Mouse (Mus musculus) stomach, postnatal 0 days (tissue): ENCODE measurements at regions not wholly inside any gene's neighbourhood (a gene's known extent, or its start where the extent isn't known, plus 50 kb on each side); places are given as distances from the start of the nearest gene placed in this dataset.

Source experiments
- ATAC-seq: fragments of 200-750 bp; cut with Nextera tagmentation; 2 replicates; pipeline ENCODE4 v1.8.0; 2017; ENCODE audit not compliant: low FRiP score, low TSS enrichment
- DNase-seq: peaks from one replicate; pipeline ENCODE4 v3.0.0-alpha.2; 2016; ENCODE audit warnings: low spot score
- H3K27ac ChIP-seq: fragments of 300-500 bp; sonication (generic); replicated peaks from 2 replicates; pipeline ENCODE4 v1.5.1; 2014; ENCODE audit warnings: mild to moderate bottlenecking, control low read depth
- H3K27me3 ChIP-seq: fragments of 300-500 bp; sonication (generic); 2 replicates; pipeline ENCODE4 v1.6.1; 2014; ENCODE audit warnings: low read length; ENCODE audit not compliant: control insufficient read depth, insufficient read depth
- H3K36me3 ChIP-seq: fragments of 300-500 bp; sonication (generic); 2 replicates; pipeline ENCODE4 v1.6.1; 2014; ENCODE audit warnings: low read length, mixed read lengths; ENCODE audit not compliant: control insufficient read depth, insufficient read depth
- H3K4me1 ChIP-seq: fragments of 300-500 bp; sonication (generic); replicated peaks from 2 replicates; pipeline ENCODE4 v1.6.1; 2014; ENCODE audit warnings: antibody characterized with exemption; ENCODE audit not compliant: control insufficient read depth, insufficient read depth
- H3K4me2 ChIP-seq: fragments of 300-500 bp; sonication (generic); replicated peaks from 2 replicates; pipeline ENCODE4 v1.6.1; 2014; ENCODE audit warnings: low read depth, mild to moderate bottlenecking, control low read depth, moderate library complexity
- H3K4me3 ChIP-seq: fragments of 300-500 bp; sonication (generic); 2 replicates; pipeline ENCODE4 v1.5.1; 2014; ENCODE audit warnings: low read depth, low read length, control low read depth
- H3K9ac ChIP-seq: fragments of 300-500 bp; sonication (generic); 2 replicates; pipeline ENCODE4 v1.6.1; 2014; ENCODE audit warnings: mild to moderate bottlenecking, low read length, control low read depth, mixed read lengths
- H3K9me3 ChIP-seq: fragments of 300-500 bp; sonication (generic); 2 replicates; pipeline ENCODE4 v1.6.1; 2016; ENCODE audit warnings: low read length; ENCODE audit not compliant: control insufficient read depth
- CTCF ChIP-seq: IDR thresholded peaks from 2 replicates; pipeline ENCODE4 v1.5.1; 2016; ENCODE audit warnings: antibody characterized with exemption, low read depth, mild to moderate bottlenecking, moderate library complexity
- EP300 ChIP-seq: optimal IDR thresholded peaks from 2 replicates; pipeline ENCODE3; 2016; ENCODE audit warnings: antibody characterized with exemption
- WGBS: fragments of 180-500 bp; shearing (Covaris S2); extraction: QIAGEN DNeasy Blood & Tissue Kit; methylation state at CpG from one replicate; pipeline ENCODE4 v1.1.7; 2014; 5-methylcytosine and 5-hydroxymethylcytosine counted together

DNA sequence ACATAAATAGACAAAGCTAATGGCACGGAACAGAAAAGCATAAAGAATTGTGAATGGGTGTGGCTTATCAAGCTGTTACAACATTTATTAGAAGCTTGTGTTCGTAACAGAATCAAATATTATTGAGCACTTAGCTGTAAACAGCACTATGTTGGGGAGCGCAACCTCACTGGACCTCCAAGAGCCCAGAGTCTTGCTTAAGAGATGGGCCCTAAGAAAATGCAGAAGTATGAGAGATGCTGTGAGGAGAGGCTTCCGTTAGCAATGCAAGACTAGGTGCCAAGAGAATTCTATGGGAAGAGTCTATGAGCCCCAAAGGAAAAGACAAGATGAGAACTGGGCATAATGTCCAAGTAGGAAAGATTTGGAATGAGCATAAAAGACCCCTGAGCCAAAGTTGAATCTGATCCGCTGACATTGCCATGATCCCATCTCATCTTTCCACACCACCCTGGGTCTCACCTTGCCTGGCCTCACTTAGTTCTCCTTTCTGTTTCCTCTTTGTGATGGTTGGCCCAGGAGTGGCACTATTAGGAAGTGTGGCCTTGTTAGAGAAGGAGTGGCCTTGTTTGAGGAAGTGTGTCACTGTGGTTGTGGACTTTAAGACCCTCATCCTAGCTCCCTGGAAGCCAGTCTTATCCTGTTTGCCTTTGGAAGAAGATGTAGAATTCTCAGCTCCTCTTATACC lies 169.3 kb upstream of the Tyw5 start:
- 89% methylated on average over 5 of the region's 5 CpGs for WGBS
- Histone ChIP-seq H3K4me2 (no peak overlapping the region), H3K27me3 (no peaks in the 10 kb centered on the region), H3K9ac (no peak overlapping the region), H3K4me3 (no peak overlapping the region), H3K27ac (no peak overlapping the region), H3K4me1 (no peaks in the 10 kb centered on the region), H3K9me3 (no peaks in the 10 kb centered on the region), H3K36me3 (no peaks in the 10 kb centered on the region)
- TF ChIP-seq EP300 (no peak), CTCF (no peak)
- DNase-seq (no peak), ATAC-seq (no peak)

GRCm38 (mm10) chr1:57579086-57579485 lies 172.2 kb upstream of the Tyw5 start:
- TF ChIP-seq CTCF (no peak), EP300 (no peak)
- peak; percentile 49; the same call in 1 of the 2 replicates for ATAC-seq
- Histone ChIP-seq H3K27ac (no peak overlapping the region), H3K4me3 (no peak overlapping the region), H3K9ac (no peak overlapping the region), H3K4me2 (no peak overlapping the region), H3K36me3 (no peaks in the 10 kb centered on the region), H3K4me1 (no peaks in the 10 kb centered on the region), H3K9me3 (no peaks in the 10 kb centered on the region), H3K27me3 (no peaks in the 10 kb centered on the region)
- DNase-seq: no peak
- WGBS: 43% methylated on average over 3 of the region's 3 CpGs

DNA sequence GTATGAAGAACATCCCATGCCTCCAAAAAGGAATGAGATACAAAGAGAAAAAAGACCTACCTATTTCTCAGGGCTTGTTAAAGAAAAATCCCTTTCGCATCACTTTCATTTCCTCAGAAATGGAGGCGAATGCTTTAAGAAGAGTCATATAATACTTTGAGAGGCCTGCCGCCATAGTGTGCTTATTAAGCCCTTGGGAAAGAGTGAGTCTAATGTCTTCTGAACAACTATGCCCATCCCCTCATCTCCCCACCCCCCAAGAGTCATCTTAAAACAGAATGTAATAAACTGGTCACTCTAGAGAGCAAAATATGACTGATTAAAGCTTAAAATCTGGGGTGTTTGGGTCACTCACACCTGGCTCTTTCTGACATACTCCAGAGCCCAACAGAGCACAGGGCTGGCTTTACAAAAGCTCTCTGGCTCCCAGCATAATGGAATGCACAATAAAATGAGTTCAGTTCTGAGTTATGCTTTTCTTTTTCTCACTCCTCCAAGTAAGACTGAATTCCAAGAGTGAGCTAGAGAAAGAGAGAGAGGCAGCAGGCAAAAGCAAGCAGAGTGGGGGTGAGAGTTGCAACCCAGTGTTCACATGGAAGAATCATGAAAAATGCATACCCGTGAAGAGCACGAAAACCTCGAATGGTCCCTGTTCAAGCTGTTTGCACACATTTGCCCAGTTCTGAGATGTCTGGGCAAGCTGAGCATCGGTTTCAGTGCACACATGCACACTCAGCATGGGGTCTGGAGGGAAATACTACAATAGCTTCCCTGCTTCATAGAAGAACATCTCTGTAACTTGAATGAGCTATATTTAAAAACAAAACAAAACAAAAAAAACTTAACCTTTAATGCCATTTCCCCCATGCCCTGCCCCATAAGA lies 180.0 kb upstream of the Spats2l start:
- no peak for TF ChIP-seq EP300
- TF ChIP-seq CTCF: no peak
- no peak overlapping the region for H3K27ac ChIP-seq
- H3K9me3 ChIP-seq: no peaks in the 10 kb centered on the region

DNA sequence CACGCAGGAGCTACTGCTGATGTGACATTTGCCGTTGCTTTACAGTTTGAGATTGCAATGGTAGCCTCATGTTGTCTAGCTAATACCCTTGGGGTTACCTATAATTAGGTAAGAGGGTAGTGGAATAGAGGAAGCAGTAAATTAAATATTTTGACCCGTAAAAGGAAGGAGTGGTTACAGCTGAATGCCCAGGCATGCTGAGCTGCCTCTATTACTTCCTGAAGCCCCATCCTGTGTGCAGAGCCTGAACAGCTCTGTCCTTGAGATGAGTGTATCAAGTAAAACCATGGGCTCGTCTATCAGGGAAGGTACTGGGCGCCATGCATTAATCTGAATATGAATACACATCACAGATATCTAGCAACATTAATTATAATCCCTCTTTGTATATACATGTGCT lies 179.1 kb upstream of the Spats2l start:
- ATAC-seq: no peak
- DNase-seq: no peak
- no peak overlapping the region for H3K27ac ChIP-seq
- H3K36me3 ChIP-seq: no peaks in the 10 kb centered on the region
- no peaks in the 10 kb centered on the region for H3K4me1 ChIP-seq
- H3K4me2 ChIP-seq: no peak overlapping the region
- H3K27me3 ChIP-seq: no peaks in the 10 kb centered on the region
- 62% methylated on average over 5 of the region's 5 CpGs for WGBS
- no peak overlapping the region for H3K9ac ChIP-seq
- no peaks in the 10 kb centered on the region for H3K9me3 ChIP-seq
- H3K4me3 ChIP-seq: no peak overlapping the region
- TF ChIP-seq CTCF (no peak), EP300 (no peak)

More for the DNA sequence above, 180.0 kb upstream of the Spats2l start:
- Histone ChIP-seq H3K36me3 (no peaks in the 10 kb centered on the region), H3K9ac (no peak overlapping the region), H3K27me3 (no peaks in the 10 kb centered on the region), H3K4me3 (no peak overlapping the region), H3K4me1 (no peaks in the 10 kb centered on the region), H3K4me2 (no peak overlapping the region)
- no peak for DNase-seq
- 84% methylated on average over 7 of the region's 7 CpGs for WGBS
- no peak for ATAC-seq

GRCm38 (mm10) chr1:57600951-57601350 lies 173.0 kb upstream of the Spats2l start:
- Histone ChIP-seq H3K4me3 (no peak overlapping the region), H3K4me1 (no peaks in the 10 kb centered on the region), H3K27ac (no peak overlapping the region), H3K9ac (no peak overlapping the region), H3K27me3 (no peaks in the 10 kb centered on the region), H3K9me3 (no peaks in the 10 kb centered on the region), H3K36me3 (no peaks in the 10 kb centered on the region), H3K4me2 (no peak overlapping the region)
- WGBS: 62% methylated on average over 2 of the region's 2 CpGs
- DNase-seq: no peak
- no peak for ATAC-seq
- TF ChIP-seq CTCF (no peak), EP300 (no peak)

DNA sequence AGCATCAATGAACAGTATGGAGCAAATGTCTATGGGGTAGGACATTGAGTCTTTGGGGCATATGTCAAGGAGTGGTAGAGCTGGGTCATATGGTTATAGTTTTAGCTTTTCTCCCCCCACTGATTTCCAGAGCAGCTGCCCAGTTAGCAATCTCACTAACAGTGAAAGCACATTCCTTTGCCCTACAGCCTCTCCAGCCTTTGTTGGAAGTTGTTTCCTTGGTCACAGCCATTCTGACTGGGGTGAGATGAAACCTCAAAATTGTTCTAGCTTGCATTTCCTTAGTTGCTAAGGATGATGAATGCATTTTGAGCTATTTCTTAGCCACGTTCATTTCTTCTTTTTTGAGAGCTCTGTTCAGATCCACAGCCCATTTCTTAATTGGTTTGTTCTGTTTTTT lies 168.4 kb upstream of the Spats2l start:
- DNase-seq (no peak), ATAC-seq (no peak)
- Histone ChIP-seq H3K4me3 (no peak overlapping the region), H3K9ac (no peak overlapping the region), H3K27ac (no peak overlapping the region), H3K27me3 (no peaks in the 10 kb centered on the region), H3K4me1 (no peaks in the 10 kb centered on the region), H3K36me3 (no peaks in the 10 kb centered on the region), H3K4me2 (no peak overlapping the region), H3K9me3 (no peaks in the 10 kb centered on the region)
- 39% methylated on average over 1 of the region's 1 CpGs for WGBS
- TF ChIP-seq EP300 (no peak), CTCF (no peak)
